Mouse (Mus musculus) ovary, postnatal 14 days (tissue): Measurements from ENCODE around the gene Anxa10.

Experiments used
- DNase-seq: peaks from one replicate; pipeline ENCODE4 v3.0.0; 2022; ENCODE audit warnings: low spot score

Gene Anxa10

DNA sequence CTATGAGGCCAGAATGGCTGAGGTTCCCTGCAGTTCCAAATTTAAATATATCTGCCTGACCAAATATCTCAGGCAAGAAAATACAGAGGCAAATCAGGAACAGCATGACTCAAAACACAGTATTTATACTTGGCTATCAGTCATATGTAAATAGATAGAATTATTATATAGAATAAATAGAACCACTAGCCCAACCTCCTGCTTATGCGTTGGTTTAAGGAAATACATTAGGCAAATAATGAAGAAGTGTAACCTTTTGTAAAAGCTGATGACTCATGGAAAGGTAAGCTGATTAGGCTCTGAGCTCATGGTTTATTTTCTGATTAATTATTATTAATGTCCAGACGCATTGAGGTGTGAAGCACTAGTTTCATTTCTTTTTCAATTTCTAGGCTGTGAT lies at the start of gene Anxa10:
Gene Anxa10 (minus strand): TSS at position 53 of the 400 bp plus-strand sequence.
- no peak for DNase-seq

GRCm38 (mm10) chr8:62132662-62133366 lies 9.9 kb upstream of the Anxa10 start:
- no peak for DNase-seq

- no peak for DNase-seq
Observed at GRCm38 (mm10) chr8:62097213-62097612, 25.7 kb downstream of the Anxa10 start.

DNA sequence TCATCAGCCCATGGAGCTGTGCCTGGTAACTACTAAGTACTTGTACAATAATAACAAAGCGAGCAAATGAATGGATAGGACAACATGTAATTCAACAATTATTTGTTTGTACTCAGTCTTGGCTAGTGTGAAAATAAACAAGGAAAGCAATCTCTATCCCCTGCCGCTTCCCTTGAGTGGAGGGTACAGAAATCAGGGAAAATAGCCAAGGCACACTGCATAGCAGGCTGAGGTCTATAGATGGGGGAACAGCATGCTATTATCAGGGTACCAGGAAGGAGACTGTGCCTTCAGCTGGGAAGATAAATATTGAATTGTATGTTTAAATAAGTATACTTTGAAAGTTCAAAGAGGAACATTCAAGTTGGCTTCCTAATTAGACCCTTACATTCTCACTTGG lies 41.1 kb downstream of the Anxa10 start:
- no peak for DNase-seq

GRCm38 (mm10) chr8:62080195-62080802 lies 42.7 kb downstream of the Anxa10 start:
- peak; percentile 1 for DNase-seq

DNA sequence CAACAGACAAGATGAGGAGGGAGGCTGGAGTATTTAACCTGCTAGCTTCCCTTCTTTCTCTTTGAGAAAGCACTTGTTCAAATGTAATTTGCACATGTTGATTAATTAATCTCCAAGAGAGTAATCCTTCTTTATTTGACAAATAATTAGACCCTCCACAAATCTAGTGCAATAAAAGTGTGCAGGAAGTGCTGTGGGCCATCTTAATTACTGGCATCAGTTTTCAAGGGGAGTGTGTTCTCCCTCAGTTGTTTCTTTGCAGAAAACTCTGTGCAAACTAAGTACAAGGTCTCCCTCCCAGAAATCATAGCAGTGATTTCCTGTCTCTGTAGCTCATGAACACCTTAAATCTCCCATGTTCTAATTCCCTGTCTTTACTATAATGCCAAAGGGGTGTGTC lies 54.6 kb downstream of the Anxa10 start:
- DNase-seq = no peak

- DNase-seq = peak; percentile 6
Observed at GRCm38 (mm10) chr8:62060357-62060756, 62.6 kb downstream of the Anxa10 start.

DNA sequence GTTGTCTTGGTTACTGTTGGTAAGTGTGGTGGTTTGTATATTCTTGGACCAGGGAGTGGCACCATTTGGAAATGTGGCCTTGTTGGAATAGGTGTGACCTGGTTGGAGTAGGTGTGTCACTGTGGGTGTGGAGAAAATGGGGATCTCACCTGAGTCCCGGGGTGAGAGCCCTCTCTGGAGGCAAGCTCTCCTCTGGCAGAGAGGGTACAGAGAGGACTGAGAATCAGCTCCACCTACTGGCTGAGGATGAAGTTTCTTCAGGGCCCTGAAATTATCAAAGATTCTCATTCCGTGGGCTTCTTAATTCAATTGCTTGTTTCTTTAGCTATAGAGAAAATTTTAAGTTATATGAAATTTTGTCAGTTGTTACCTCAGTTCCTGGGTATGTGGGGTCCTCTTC lies 76.1 kb downstream of the Anxa10 start:
- no peak for DNase-seq

- DNase-seq = no peak
Observed at GRCm38 (mm10) chr8:62034351-62034750, 88.6 kb downstream of the Anxa10 start.

- no peak for DNase-seq
Observed at GRCm38 (mm10) chr8:62014582-62014981, 108.4 kb downstream of the Anxa10 start.

- DNase-seq = no peak
Observed at GRCm38 (mm10) chr8:62014166-62014565, 108.8 kb downstream of the Anxa10 start.
